Mouse (Mus musculus) liver, adult 2 months (tissue): ENCODE measurements around the gene Slc17a7. TPM values are rescaled to one million over a fixed set of nuclear protein-coding genes. Genes with fewer than 3 reads are reported as not detected.

Experiments used
- DNase-seq: peaks from one replicate; pipeline ENCODE4 v3.0.0-alpha.2; 2011; ENCODE audit warnings: low read depth, low spot score; ENCODE audit errors: extremely low read depth
- H3K27ac ChIP-seq: fragments of 200-500 bp; replicated peaks from 2 replicates; pipeline ENCODE4 v1.5.1; 2012; ENCODE audit warnings: low read depth, mild to moderate bottlenecking, control low read depth, inconsistent platforms, low read length; ENCODE audit not compliant: insufficient read depth
- H3K27me3 ChIP-seq: fragments of 200-500 bp; 2 replicates; pipeline ENCODE4 v1.6.1; 2012; ENCODE audit warnings: mild to moderate bottlenecking, moderate library complexity, low read length, inconsistent platforms; ENCODE audit not compliant: control insufficient read depth, insufficient read depth
- H3K36me3 ChIP-seq: fragments of 200-500 bp; 2 replicates; pipeline ENCODE4 v1.6.1; 2012; ENCODE audit warnings: low read length, inconsistent platforms; ENCODE audit not compliant: control insufficient read depth, insufficient read depth
- H3K4me1 ChIP-seq: fragments of 200-500 bp; 2 replicates; pipeline ENCODE4 v1.6.1; 2011; ENCODE audit warnings: low read length; ENCODE audit not compliant: control insufficient read depth, insufficient read depth
- H3K4me3 ChIP-seq: fragments of 200-500 bp; 2 replicates; pipeline ENCODE4 v1.5.1; 2011; ENCODE audit warnings: low read depth, mild to moderate bottlenecking, control low read depth, low read length, moderate library complexity; ENCODE audit not compliant: insufficient read depth
- H3K79me2 ChIP-seq: fragments of 200-500 bp; 2 replicates; pipeline ENCODE4 v1.6.1; 2012; ENCODE audit warnings: inconsistent platforms, mild to moderate bottlenecking, low read length, moderate library complexity; ENCODE audit not compliant: control insufficient read depth, insufficient read depth
- H3K9ac ChIP-seq: fragments of 200-500 bp; 2 replicates; pipeline ENCODE4 v1.6.1; 2012; ENCODE audit warnings: low read depth, mild to moderate bottlenecking, control low read depth, inconsistent platforms, low read length
- CTCF ChIP-seq: fragments of 200-500 bp; IDR thresholded peaks from 2 replicates; pipeline ENCODE4 v1.5.1; 2011; ENCODE audit warnings: low read depth, low read length, control low read depth
- POLR2A ChIP-seq: fragments of 200-500 bp; IDR thresholded peaks from 2 replicates; pipeline ENCODE4 v1.6.1; 2011; ENCODE audit warnings: low read length, control low read depth; ENCODE audit not compliant: insufficient read depth; ENCODE audit errors: extremely low read depth
- WGBS: fragments of 180-500 bp; shearing (Covaris S2); methylation state at CpG from one replicate; pipeline ENCODE4 v1.1.7; 2018; 5-methylcytosine and 5-hydroxymethylcytosine counted together
- polyA plus RNA-seq: library from polyadenylated mRNA; depleted of rRNA; stranded (reverse); fragments of >200 nt; gene quantifications from 2 replicates; pipeline ENCODE4 v1.2.3, GENCODE M21; 2012
- total RNA-seq: library from RNA; depleted of rRNA; stranded (reverse); fragments of >200 nt; gene quantifications from 2 replicates; pipeline ENCODE4 v1.2.3, GENCODE M21; 2014

Gene Slc17a7
- total and polyA plus RNA-seq, 2 experiments, result not detected

- DNase-seq, result no peak
- H3K27ac ChIP-seq, result no peak overlapping the region
- H3K79me2 ChIP-seq, result no peaks in the 10 kb centered on the region
- H3K27me3 ChIP-seq, result no peaks in the 10 kb centered on the region
- H3K36me3 ChIP-seq, result peaks cover 23% of the 10 kb centered on the region; the same call in 1 of the 2 replicates
- peaks cover 20% of the 10 kb centered on the region for H3K4me1 ChIP-seq
- H3K9ac ChIP-seq, result no peak overlapping the region
- WGBS, result 95% methylated on average over 13 of the region's 13 CpGs
- H3K4me3 ChIP-seq, result no peak overlapping the region
- TF ChIP-seq CTCF (no peak), POLR2A (no peak)
Observed at GRCm38 (mm10) chr7:45144368-45145174, 19.2 kb upstream of the Slc17a7 start.

- TF ChIP-seq CTCF, result no peak
- peaks cover 12% of the 10 kb centered on the region for H3K4me1 ChIP-seq
- no peak overlapping the region for H3K27ac ChIP-seq
- no peak for DNase-seq
- WGBS, result 96% methylated on average over 8 of the region's 8 CpGs
- no peaks in the 10 kb centered on the region for H3K79me2 ChIP-seq
- H3K27me3 ChIP-seq, result no peaks in the 10 kb centered on the region
- H3K9ac ChIP-seq, result no peak overlapping the region
- no peak overlapping the region for H3K4me3 ChIP-seq
- peaks cover 23% of the 10 kb centered on the region; the same call in 1 of the 2 replicates for H3K36me3 ChIP-seq
Observed at GRCm38 (mm10) chr7:45145460-45145859, 18.3 kb upstream of the Slc17a7 start.

- no peak for TF ChIP-seq POLR2A
- no peak for TF ChIP-seq CTCF
- Histone ChIP-seq H3K27me3 (no peaks in the 10 kb centered on the region), H3K4me3 (peak overlapping the region; percentile 21; the same call in 1 of the 2 replicates), H3K79me2 (no peaks in the 10 kb centered on the region), H3K9ac (peak overlapping the region; percentile 28), H3K27ac (peak overlapping the region; percentile 81), H3K36me3 (peaks cover 21% of the 10 kb centered on the region; the same call in 1 of the 2 replicates), H3K4me1 (peaks cover 16% of the 10 kb centered on the region)
- peak; percentile 55 for DNase-seq
- 37% methylated on average over 11 of the region's 11 CpGs for WGBS
Observed at GRCm38 (mm10) chr7:45147267-45147666, 16.5 kb upstream of the Slc17a7 start.

- no peaks in the 10 kb centered on the region for H3K27me3 ChIP-seq
- no peak overlapping the region for H3K4me3 ChIP-seq
- H3K4me1 ChIP-seq, result peaks cover 16% of the 10 kb centered on the region
- H3K36me3 ChIP-seq, result peaks cover 19% of the 10 kb centered on the region; the same call in 1 of the 2 replicates
- no peaks in the 10 kb centered on the region for H3K79me2 ChIP-seq
- peak; percentile 97 for DNase-seq
- 24% methylated on average over 11 of the region's 11 CpGs for WGBS
- TF ChIP-seq CTCF (no peak), POLR2A (no peak)
- H3K9ac ChIP-seq, result peak overlapping the region; percentile 28; the same call in 1 of the 2 replicates
- H3K27ac ChIP-seq, result peak overlapping the region; percentile 92
Observed at GRCm38 (mm10) chr7:45147899-45148298, 15.8 kb upstream of the Slc17a7 start.

- peak; percentile 76 for DNase-seq
- TF ChIP-seq CTCF (no peak), POLR2A (no peak)
- Histone ChIP-seq H3K4me1 (peaks cover 16% of the 10 kb centered on the region), H3K27ac (peak overlapping the region; percentile 92), H3K79me2 (no peaks in the 10 kb centered on the region), H3K27me3 (no peaks in the 10 kb centered on the region), H3K36me3 (peaks cover 15% of the 10 kb centered on the region; the same call in 1 of the 2 replicates), H3K4me3 (no peak overlapping the region), H3K9ac (peak overlapping the region; percentile 30)
- WGBS, result 13% methylated on average over 4 of the region's 4 CpGs
Observed at GRCm38 (mm10) chr7:45148534-45149098, 15.1 kb upstream of the Slc17a7 start.
